Mouse (Mus musculus) kidney, postnatal 4 days (tissue): ENCODE data around the gene Col9a2.

Experiments used
- DNase-seq, 2 experiments: peaks; one replicate each; pipeline ENCODE4 v3.0.0; 2021; ENCODE audit warnings: mixed read lengths in 2 of 2

Col9a2 gene

DNA sequence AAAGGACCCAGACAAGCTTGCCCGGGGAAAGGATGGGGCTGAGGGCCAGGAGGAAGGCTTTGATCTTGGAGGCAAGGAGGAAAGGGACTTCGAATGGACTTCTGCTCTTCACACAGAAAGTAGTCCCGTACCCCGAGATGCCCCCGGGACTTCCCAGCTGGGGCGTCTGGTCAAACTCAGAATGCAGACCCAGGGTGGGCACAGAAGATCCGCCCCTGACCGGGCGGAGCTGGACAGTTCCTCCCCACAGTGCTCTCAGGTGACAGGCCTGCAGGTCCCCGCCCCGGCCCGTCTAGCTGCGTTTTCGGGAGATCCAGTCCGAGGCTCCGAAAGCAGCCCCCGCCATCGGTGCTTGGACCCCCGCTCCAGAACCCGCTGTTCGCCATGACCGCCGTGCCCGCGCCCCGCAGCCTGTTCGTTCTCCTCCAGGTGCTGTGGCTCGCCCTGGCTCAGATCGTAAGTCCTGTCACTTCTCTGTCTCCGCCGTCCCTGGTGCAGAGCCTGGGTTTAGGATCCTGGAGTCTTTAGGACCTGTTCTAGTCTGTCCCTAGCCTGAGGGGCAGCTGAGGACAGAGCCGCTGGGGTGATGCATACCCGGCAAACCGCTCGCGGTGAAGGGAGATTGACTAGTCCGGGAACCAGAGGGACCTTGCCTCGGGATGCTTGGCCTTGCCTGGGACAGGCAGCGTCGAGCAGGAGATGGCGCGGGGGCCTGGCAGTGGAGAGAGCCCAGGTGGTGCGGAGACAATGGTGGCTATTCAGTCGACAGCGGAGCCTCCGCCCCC is at the start of gene Col9a2:
Gene Col9a2 (plus strand): TSS at position 55 of the 785 bp plus-strand sequence.
- peak; percentile 22 to 36 for DNase-seq

DNA sequence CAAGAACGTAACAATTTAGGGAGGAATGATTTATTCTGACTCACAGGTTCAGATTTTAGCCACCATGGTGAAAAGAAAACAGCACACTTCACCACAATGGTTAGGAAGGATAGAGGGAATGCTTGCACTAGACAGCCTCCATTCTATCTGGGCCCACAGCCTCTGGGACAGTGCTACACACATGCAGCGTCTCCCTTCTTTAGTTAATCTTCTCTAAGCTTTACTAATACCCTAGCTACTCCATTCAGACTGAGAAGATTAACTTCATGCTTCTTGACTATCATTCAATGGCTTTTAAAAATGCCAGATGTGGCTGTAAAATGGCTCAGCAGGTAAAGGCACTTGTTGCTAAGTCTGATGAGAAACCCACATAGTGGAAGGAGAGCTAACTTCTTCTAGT is 46.9 kb upstream of the Col9a2 start:
- no peak for DNase-seq

DNA sequence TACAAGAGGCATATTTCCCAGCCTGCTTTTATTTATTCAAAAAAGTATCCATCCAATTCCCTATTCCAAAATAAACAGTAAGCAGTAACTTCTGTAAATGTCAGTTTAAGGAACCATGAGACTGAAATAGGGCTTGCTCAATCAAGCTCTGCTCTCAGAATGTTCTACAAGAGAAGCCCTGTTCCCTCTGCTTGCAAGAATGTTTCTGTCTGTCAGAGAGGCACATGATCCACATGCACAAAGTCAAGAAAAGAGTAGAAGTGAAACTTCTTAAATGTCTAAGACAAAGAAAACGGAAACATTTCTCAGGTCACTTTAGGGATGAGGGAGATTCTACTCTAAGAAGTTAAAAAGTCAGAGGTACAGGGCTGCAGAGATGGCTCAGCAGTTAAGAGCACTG is 46.2 kb upstream of the Col9a2 start:
- DNase-seq: no peak

DNA sequence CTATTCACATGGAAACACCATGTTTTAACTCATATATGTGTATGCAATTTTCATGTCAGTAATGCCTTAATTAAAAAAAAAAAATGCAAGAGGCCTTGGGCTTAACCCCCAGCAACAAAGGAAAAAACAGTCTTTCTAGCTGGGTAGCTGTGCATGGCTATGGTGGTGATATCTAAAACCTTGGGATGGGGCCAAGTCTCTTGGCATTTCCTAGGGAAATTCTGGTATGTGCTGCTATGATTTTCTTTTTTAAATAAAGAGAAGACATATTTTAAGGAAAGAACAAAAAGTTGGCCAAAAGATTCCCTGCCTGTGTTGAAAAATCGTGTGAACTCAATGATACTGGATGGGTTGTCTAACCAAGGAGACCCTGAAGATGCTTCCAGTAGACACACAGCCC is 43.3 kb upstream of the Col9a2 start:
- DNase-seq: no peak

DNA sequence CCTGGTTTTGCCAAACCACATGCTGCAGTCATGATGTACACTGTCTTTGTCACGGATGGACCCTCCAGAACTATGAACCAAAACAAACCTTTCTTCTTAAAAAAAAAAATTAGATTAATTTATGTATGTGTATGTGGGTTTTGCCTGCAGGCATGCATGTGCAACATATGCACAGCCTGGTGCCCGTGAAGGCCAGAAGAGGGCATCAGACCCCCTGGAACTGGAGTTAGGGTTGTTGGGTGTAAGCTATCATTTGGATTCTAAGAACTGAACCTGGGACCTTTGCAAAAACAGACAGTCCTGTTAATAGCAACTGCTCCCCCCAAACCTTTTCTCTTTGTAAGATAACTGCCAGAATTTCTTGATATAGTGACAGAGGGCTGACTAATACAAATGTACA is 38.1 kb upstream of the Col9a2 start:
- DNase-seq: no peak

DNA sequence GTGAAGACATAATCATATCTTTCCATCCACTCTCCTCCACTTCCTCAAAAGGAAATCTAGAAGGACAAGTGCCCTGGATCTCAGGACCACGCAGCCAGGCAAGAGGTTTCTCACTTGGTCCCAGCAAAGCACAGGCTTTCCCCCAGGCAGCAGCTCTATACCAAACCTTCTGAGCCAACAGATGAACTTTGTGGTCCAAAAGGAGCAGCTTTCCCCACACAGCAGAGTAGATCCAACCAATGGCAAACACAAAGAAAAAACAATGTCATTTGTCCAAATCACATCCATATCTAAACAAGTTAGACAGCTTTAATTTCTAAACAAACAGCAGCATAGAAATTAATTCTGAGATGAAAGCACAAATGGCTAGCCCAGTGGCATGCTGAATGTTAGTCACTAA is 37.5 kb upstream of the Col9a2 start:
- no peak for DNase-seq

DNA sequence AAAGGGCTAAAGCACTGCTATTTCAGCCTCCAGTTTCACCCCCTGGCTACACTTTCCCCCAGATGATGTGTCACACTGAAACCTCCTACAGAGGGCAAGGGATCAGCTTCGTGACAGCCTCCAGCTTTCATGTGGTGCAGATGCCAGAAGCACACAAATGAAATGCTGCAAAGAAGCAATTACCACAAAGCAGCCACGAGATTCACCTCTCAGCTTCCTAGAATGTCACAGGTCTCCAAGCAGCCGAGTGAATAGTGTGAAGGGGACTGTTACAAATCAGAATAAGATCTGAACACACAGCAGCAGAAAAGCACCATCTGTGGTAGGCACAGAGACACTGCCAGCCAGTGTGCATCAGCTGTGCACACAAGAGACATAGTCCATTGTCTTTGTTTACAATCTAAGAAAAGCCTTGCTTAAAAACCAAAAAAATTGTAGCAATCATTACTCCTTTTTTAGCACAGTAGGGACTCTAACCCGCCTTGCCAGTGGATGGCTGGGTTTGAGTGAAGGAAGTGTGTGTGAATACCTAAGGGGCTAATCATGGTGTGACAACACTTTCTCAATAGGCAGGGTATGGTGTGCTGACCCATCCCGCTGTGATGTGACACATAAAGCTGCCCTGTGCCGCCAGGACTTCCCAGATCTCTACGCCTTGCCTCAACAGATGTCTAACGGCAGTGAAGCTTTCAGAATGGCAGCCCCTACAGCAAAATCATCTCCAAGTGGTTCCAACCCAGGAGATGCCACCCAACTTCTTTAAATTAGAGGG is 36.6 kb upstream of the Col9a2 start:
- peak; percentile 39 to 49 for DNase-seq

DNA sequence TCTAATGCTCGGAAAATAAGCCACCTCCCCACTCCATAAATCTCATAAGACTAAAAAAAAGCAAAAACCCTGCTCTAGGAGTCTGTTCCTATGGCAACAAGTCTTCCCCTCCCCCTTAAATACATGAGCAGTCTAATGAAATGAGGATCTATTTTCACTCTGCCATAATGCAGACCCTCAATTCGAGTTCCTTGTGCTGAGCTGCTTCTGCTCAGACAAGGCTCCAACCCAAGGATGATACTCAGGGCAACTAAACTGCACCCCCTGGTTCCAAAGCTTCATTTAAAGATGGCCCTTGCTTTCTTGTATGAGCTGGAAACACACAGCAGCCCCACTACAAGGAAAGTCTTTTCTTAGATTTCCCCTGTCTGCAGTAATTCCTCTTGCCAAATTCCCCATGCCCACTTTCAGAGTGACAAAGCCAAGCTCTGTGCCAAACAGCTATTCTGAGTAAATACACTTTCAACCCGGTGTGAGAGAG is 35.5 kb upstream of the Col9a2 start:
- DNase-seq: no peak

DNA sequence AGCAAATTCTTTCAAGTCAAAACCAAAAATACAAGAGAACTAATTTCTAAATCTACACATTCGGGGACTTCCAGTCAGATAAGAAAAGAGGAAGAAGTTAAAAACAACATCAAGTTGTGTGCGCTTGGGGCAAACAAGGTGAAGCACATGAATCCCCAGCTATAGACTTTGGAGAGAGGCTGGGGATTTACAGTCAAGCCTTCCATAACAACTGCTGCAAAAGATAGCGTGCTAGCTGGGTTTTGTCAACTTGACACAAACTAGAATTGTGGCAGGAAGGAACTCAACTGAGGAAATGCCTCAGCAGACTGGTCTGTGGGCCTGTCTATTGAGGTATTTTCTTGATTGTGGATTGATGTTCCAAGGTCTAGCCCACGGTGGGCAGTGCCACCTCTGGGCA is 34.5 kb upstream of the Col9a2 start:
- peak in 1 of 2 experiments; percentile 14 for DNase-seq

DNA sequence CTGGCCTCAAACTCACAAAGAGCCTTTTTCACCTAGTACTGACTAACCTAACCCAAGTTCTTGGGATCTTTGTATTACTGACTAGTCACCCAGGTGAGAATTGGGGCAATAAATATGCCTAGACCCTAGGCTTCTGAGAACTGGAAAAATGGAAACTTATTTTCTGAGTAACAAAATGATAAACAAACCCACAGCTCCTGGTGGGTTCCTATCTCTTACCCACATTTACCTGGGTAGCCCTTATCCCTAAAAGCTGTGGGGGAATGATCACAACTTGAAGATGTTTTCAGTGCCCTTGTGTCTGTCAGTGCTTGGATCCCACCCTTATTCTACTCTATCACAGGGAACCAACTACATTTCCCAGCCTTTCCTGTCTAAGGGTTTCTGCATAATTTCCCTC is 32.2 kb upstream of the Col9a2 start:
- no peak for DNase-seq

DNA sequence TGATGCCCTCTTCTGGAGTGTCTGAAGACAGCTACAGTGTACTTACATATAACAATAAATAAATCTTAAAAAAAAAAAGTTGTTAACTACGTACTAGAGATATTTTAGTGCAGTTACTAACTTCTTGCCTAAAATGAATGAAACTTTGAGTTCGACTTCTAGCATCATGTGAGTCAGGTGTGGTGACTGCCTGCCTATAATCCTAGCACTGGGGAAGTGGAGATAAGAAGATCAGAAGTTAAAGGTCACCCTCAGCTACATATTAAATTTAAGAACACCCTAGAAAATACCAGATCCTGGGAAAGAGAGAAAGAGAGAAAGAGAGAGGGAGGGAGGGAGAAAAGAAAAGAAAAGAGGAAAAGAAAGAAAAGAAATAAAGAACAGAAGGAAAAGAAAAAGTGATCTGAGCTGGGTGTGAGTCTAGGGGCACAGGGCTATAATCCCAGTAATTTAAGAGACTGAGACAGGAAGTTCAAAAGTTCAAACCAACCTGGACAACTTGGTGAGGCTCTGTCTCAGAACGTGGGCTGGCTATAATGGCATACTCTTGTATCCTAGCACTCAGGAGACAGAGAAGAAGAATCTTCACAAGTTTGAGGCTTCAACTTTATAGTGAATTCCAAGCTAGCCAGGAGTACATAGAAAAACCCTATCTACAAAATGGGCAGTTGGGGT is 31.0 kb upstream of the Col9a2 start:
- no peak for DNase-seq

DNA sequence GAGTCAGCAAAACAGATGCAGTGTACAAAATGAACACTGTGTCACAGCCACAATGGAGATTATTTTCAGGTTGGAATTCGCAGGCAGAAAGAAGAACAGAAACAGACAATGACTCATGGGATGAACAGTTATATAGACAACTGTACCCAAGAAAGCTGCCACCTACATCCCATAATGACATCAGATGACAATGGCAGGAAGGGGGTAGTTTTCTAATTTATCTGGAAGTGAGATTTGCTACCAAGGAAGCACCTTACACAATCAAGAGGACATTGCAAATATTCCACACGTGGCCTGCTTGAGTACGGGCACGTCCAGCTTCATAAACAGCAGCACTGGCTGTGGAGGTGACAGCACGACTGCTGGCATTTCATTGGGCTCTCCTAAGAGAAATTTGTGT is 30.0 kb upstream of the Col9a2 start:
- no peak for DNase-seq

DNA sequence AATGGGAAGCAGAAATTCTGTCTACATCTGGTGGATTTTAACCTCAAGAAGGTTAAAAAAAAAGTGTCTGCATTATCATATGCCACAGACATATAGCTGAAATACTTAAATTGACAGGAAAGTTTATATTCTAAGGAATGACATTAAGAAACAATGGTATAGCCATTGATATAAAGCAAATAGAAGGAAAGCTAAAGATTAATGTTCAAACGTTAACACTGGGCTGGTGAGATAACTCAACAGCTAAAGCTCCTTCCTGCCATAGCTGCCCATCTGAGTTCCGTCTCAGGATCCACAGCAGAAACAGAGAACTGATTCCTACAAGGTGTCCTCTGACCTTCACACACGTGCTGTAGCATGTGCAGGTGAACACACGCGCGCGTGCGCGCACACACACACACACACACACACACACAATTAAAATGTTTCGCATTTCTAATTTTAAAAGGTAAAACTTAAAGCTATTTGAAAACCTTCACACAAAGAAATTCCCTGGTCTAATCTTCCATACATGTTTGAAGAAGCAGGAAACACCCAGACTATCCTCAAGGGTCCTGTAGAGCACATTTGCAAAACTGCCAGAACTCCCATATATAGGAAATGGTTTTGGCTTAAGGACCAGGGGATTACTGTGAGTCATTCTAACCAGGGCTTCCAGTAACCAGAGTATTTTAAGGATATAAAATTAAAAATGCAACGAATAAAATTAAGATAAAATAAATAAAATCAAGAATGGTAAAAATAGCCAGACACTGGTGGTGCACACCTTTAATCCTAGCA is 28.2 kb upstream of the Col9a2 start:
- DNase-seq: no peak

DNA sequence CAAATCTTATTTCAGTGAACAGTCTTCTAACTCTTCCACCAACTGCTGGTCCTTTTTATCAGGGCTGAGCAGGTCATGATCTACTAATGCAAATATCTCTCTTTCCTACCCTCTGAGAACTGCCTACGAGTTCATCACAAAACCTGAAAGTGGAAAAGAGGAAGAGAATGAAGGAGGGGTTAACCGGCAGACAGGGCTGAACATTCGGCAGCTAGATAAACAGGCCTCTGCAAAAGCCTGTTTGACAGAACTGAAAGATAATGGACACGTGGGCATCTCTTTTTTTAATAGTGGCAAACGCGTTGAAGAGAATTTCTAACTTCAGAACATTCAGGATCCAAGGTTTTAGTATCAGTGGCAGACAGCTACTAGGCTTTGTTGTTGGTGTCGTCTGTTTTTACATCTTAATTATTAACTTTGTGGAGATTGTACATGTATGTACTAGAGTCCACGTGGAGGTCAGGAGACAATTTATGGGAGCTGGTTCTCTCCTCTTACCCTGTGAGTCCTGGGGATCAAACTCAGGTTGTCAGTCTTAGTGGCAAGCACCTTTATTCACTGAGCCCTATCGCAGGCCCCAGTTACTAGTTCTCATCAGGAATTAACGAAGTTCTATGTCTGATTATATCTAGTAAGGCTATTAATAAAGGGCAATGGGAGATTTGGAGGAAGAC is 24.5 kb upstream of the Col9a2 start:
- no peak for DNase-seq

DNA sequence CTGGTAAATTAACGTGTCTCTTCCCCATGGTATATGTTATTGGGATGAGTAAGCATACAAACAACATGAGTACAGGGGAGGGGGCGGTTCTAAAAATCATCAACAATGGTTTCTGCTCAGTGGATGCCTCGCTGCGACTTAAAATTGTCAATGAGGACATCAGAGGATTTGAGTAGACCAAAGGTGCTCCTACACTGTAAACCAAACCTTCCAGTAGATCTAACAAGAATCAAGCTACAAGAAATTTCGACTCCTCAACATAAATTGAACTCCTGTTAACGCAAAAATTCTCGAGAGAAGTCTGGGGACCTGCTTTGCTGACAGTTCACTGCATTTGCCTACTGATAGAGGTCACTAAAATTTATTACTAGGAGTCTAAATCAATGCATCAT is 23.9 kb upstream of the Col9a2 start:
- DNase-seq: no peak

DNA sequence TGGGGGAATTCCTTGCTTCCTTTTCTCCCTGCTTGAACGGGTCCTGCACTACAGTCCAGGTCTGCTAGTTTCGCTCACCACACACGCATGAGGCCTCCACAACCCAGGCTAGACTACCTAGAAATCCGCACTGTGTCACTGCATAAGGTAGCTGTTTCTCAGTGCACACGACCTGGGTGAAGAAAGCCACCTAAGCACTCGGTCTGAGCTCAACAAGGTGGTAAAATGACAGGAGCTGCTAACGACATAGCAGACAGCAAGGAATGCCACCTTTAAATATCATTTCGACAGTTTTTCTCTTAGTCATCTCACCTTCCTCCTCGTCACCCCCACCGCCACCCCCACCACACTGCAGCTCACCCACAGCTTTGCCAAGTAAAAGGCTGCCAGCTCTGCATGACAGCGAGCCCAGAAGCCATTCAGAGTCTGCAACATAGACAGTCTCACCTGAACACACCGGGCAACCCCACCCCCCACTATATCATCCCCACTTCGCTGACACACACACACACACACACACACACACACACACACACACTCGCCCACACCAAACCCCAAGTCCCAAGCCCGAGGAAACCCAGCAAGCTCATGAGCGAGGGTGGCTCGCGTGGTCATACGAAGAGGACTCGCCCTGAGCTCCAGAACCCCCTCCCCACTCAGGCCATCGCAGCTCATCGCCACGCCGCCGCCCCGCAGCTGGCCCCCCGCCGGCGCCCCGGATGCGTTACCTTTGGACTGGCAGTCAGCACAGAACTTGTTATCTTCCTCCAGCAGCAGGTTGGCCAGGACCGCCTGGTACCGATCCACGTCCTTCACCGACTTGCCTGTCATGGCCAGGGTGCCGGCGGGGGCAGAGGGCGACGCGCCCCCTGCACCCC is 22.9 kb upstream of the Col9a2 start:
- no peak for DNase-seq

DNA sequence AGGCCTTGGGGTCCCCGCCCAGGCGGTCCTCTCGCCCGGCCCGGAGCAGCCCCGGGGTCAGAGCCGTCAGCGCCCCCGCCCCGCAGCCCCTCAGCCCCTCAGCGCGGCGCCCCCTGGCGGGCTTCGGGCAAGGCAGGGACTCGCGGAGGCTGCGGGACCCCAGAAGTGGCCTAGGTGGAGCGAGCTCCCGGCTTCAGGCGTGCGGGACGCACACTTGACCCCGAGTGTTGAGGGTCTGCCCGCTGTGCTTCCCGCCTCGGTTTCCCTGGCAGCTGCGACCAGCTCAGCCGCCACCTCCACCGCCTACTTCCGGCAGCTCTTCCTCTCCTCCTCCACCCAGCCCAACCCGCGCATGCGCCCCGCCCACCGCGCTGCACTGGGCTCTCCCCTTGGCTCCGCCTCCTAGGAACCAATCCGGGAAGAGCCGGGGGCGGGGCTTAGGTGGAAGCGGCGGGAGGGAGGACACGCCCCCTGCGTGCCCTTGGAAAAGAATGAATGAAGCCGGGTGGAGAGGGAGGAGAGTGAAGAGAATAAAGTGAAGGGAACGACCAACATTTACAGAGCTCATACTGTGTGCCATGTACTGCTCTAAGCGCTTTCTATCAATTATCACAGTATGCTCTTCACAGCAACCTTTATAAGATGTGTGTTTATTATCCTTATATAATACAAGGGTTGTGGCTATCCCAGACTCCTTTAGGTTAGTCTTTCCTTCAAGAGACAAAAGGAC is 22.1 kb upstream of the Col9a2 start, which contains the start of gene Smap2:
Gene Smap2 (minus strand): TSS at position 320 of the 730 bp plus-strand sequence.
- DNase-seq: peak; percentile 99 to 100

DNA sequence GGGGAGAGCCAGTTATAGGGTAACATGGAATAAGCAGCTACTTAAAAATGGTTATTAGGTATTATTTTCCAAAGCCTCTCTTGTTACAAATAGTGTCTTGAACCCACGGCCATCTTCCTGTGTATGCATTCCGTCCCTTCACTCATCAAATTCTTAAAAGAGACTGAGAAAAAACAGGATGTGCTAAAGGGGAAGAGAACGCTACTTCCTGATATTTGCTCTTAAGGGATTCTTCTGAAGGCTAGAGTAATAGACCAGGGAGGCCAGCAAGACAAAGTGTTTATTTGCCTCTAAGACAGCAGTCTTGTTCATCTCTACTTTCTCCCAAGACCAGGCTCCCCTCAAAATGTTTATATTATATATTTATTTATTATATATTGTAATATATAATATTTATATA is 20.9 kb upstream of the Col9a2 start:
- no peak for DNase-seq

DNA sequence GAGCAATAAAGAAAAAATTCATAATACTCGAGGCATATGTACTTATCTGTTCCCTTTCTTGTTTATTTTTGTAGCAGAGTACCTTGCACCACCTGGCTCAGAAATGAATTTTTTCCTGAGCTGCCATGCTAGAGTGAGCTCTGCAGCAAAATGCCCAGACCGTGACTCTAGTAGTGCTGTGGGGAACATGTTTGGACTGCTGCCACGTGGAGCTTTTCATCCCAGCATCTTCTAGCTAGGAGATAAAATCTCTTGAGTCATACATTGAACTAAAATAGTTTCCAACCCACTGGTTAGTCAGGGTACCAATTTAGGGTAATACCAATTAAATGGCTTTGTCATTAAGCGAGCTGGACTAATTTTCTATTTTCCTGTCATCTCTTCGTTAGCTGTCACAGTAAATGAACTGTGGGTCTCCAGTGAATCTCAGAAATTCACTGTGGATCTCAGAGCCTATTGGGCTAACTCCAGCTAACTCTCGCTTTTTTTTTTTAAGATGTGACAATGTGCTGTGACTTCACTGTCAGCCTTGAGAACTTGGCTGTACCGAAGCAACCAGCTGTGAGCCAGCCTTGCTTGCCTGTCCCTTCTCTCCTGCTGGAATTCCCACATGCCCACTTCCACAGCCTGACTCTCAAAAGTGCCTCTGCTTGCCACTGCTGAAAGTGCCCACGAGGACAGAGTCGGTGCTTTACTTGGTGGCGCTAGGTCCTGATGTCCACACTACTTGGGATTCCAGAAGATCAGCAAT is 19.0 kb upstream of the Col9a2 start:
- peak; percentile 17 to 50 for DNase-seq

DNA sequence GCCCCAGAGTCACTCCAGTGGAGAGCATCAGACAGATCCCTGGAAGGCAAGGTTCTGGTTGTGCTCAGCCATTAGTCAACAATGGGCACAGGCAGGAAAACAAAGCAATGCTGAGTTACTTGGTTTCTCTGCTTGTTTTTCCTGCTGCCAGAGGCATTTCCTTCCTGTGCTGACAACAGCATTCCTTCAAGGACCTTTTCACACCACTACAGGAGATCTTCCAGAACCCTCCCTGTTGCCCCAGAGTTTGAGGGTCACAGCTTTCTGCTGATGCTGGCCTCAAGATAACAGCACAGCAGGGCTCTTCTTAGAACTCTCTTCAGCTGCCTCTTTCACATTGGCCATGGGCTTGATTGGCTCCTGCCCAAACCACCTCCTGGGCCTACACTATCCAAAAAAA is 17.3 kb upstream of the Col9a2 start:
- peak in 1 of 2 experiments; percentile 8 for DNase-seq
